Mouse (Mus musculus): ENCODE measurements at regions not wholly inside any gene's neighbourhood (a gene's known extent, or its start where the extent isn't known, plus 50 kb on each side); places are given as distances from the start of the nearest gene placed in this dataset.

- ATAC-seq (ENCODE audit: insufficient read depth) = no peak
- Histone ChIP-seq H3K36me3 (replicated peaks; ENCODE audit: control insufficient read depth, insufficient read depth, low read depth) (no peaks in the 10 kb centered on the region), H3K4me1 (replicated peaks; ENCODE audit: control insufficient read depth in 2 of 2, insufficient read depth in 2 of 2, low read length in 1 of 2) (no peaks in the 10 kb centered on the region), H3K9ac (replicated peaks) (no peak overlapping the region), H3K27me3 (ENCODE audit: control insufficient read depth, insufficient read depth, low read length) (no peaks in the 10 kb centered on the region), H3K4me2 (ENCODE audit: low read depth) (no peak overlapping the region), H3K27ac (no peak overlapping the region), H3K4me3 (ENCODE audit: insufficient read depth in 1 of 2, low read depth in 2 of 2, low read length in 2 of 2) (no peak overlapping the region), H3K9me3 (ENCODE audit: control insufficient read depth, low read length) (no peaks in the 10 kb centered on the region)
- DNase-seq (ENCODE audit: low read depth in 3 of 3, low spot score in 3 of 3) = no peak
- TF ChIP-seq CTCF (IDR thresholded peaks at IDR 0.05; ENCODE audit: low read depth) (no peak), EP300 (IDR thresholded peaks at IDR 0.05; ENCODE audit: low read depth) (no peak)
- 34% methylated on average over 13 of the region's 13 CpGs for WGBS (ENCODE audit: insufficient replicate concordance)
Observed at GRCm38 (mm10) chr12:105907851-105908620, 102.0 kb upstream of the Vrk1 start.

- Histone ChIP-seq H3K9ac (replicated peaks) (no peak overlapping the region), H3K4me2 (ENCODE audit: low read depth) (no peak overlapping the region), H3K27ac (no peak overlapping the region), H3K4me1 (replicated peaks; ENCODE audit: control insufficient read depth in 2 of 2, insufficient read depth in 2 of 2, low read length in 1 of 2) (no peaks in the 10 kb centered on the region), H3K4me3 (ENCODE audit: insufficient read depth in 1 of 2, low read depth in 2 of 2, low read length in 2 of 2) (no peak overlapping the region), H3K36me3 (replicated peaks; ENCODE audit: control insufficient read depth, insufficient read depth, low read depth) (no peaks in the 10 kb centered on the region), H3K9me3 (ENCODE audit: control insufficient read depth, low read length) (no peaks in the 10 kb centered on the region), H3K27me3 (ENCODE audit: control insufficient read depth, insufficient read depth, low read length) (no peaks in the 10 kb centered on the region)
- no peak for DNase-seq (ENCODE audit: low read depth in 3 of 3, low spot score in 3 of 3)
- 49% methylated on average over 9 of the region's 9 CpGs for WGBS (ENCODE audit: insufficient replicate concordance)
- ATAC-seq (ENCODE audit: insufficient read depth) = no peak
- TF ChIP-seq CTCF (IDR thresholded peaks at IDR 0.05; ENCODE audit: low read depth) (no peak), EP300 (IDR thresholded peaks at IDR 0.05; ENCODE audit: low read depth) (no peak)
Observed at GRCm38 (mm10) chr12:105911556-105911955, 98.5 kb upstream of the Vrk1 start.

- Histone ChIP-seq H3K27me3 (ENCODE audit: control insufficient read depth, insufficient read depth, low read length) (no peaks in the 10 kb centered on the region), H3K4me2 (ENCODE audit: low read depth) (no peak overlapping the region), H3K9ac (replicated peaks) (no peak overlapping the region), H3K9me3 (ENCODE audit: control insufficient read depth, low read length) (no peaks in the 10 kb centered on the region), H3K4me3 (ENCODE audit: insufficient read depth in 1 of 2, low read depth in 2 of 2, low read length in 2 of 2) (no peak overlapping the region), H3K4me1 (replicated peaks; ENCODE audit: control insufficient read depth in 2 of 2, insufficient read depth in 2 of 2, low read length in 1 of 2) (no peaks in the 10 kb centered on the region), H3K27ac (no peak overlapping the region), H3K36me3 (replicated peaks; ENCODE audit: control insufficient read depth, insufficient read depth, low read depth) (no peaks in the 10 kb centered on the region)
- WGBS (ENCODE audit: insufficient replicate concordance) = 72% methylated on average over 10 of the region's 10 CpGs
- TF ChIP-seq CTCF (IDR thresholded peaks at IDR 0.05; ENCODE audit: low read depth) (no peak), EP300 (IDR thresholded peaks at IDR 0.05; ENCODE audit: low read depth) (no peak)
- no peak for ATAC-seq (ENCODE audit: insufficient read depth)
- no peak for DNase-seq (ENCODE audit: low read depth in 3 of 3, low spot score in 3 of 3)
Observed at GRCm38 (mm10) chr12:105917388-105917963, 92.6 kb upstream of the Vrk1 start.

- WGBS (ENCODE audit: insufficient replicate concordance) = 60% methylated on average over 12 of the region's 12 CpGs
- Histone ChIP-seq H3K9ac (replicated peaks) (no peak overlapping the region), H3K4me3 (ENCODE audit: insufficient read depth in 1 of 2, low read depth in 2 of 2, low read length in 2 of 2) (no peak overlapping the region), H3K4me2 (ENCODE audit: low read depth) (no peak overlapping the region), H3K9me3 (ENCODE audit: control insufficient read depth, low read length) (no peaks in the 10 kb centered on the region), H3K4me1 (replicated peaks; ENCODE audit: control insufficient read depth in 2 of 2, insufficient read depth in 2 of 2, low read length in 1 of 2) (no peaks in the 10 kb centered on the region), H3K27ac (no peak overlapping the region), H3K36me3 (replicated peaks; ENCODE audit: control insufficient read depth, insufficient read depth, low read depth) (no peaks in the 10 kb centered on the region), H3K27me3 (ENCODE audit: control insufficient read depth, insufficient read depth, low read length) (no peaks in the 10 kb centered on the region)
- DNase-seq (ENCODE audit: low read depth in 3 of 3, low spot score in 3 of 3) (no peak), ATAC-seq (ENCODE audit: insufficient read depth) (no peak)
- no peak for TF ChIP-seq CTCF (IDR thresholded peaks at IDR 0.05; ENCODE audit: low read depth)
Observed at GRCm38 (mm10) chr12:105918775-105919174, 91.3 kb upstream of the Vrk1 start.

- 78% methylated on average over 7 of the region's 7 CpGs for WGBS (ENCODE audit: insufficient replicate concordance)
- Histone ChIP-seq H3K36me3 (replicated peaks; ENCODE audit: control insufficient read depth, insufficient read depth, low read depth) (no peaks in the 10 kb centered on the region), H3K4me2 (ENCODE audit: low read depth) (no peak overlapping the region), H3K27me3 (ENCODE audit: control insufficient read depth, insufficient read depth, low read length) (no peaks in the 10 kb centered on the region), H3K27ac (no peak overlapping the region), H3K4me3 (ENCODE audit: insufficient read depth in 1 of 2, low read depth in 2 of 2, low read length in 2 of 2) (no peak overlapping the region), H3K9ac (replicated peaks) (no peak overlapping the region), H3K9me3 (ENCODE audit: control insufficient read depth, low read length) (no peaks in the 10 kb centered on the region), H3K4me1 (replicated peaks; ENCODE audit: control insufficient read depth in 2 of 2, insufficient read depth in 2 of 2, low read length in 1 of 2) (no peaks in the 10 kb centered on the region)
- DNase-seq (ENCODE audit: low read depth in 3 of 3, low spot score in 3 of 3) (no peak), ATAC-seq (ENCODE audit: insufficient read depth) (no peak)
- TF ChIP-seq CTCF (IDR thresholded peaks at IDR 0.05; ENCODE audit: low read depth) = peak; percentile 61
- no peak for TF ChIP-seq EP300 (IDR thresholded peaks at IDR 0.05; ENCODE audit: low read depth)
Observed at GRCm38 (mm10) chr12:105927210-105927609, 82.8 kb upstream of the Vrk1 start.

All from liver, embryonic 14.5 days (tissue).